Mouse (Mus musculus): ENCODE measurements at regions not wholly inside any gene's neighbourhood (a gene's known extent, or its start where the extent isn't known, plus 50 kb on each side); places are given as distances from the start of the nearest gene placed in this dataset.

GRCm38 (mm10) chr6:93230450-93230849, 287.2 kb upstream of the Adamts9 start:
- no peak for ATAC-seq (ENCODE audit: low FRiP score)
- WGBS, result 83% methylated on average over 5 of the region's 5 CpGs
- no peaks in the 10 kb centered on the region for H3K27me3 ChIP-seq
- no peak overlapping the region for H3K4me3 ChIP-seq
- H3K36me3 ChIP-seq, result no peaks in the 10 kb centered on the region
- H3K4me1 ChIP-seq (replicated peaks), result no peaks in the 10 kb centered on the region
- H3K27ac ChIP-seq, result no peak overlapping the region
- no peak overlapping the region for H3K4me2 ChIP-seq
- no peak overlapping the region for H3K9ac ChIP-seq
- no peaks in the 10 kb centered on the region for H3K9me3 ChIP-seq

GRCm38 (mm10) chr6:93229320-93229719, 286.0 kb upstream of the Adamts9 start:
- Histone ChIP-seq H3K9me3 (no peaks in the 10 kb centered on the region), H3K4me1 (replicated peaks) (peaks cover 3% of the 10 kb centered on the region; the same call in 1 of the 2 replicates), H3K4me3 (no peak overlapping the region), H3K4me2 (no peak overlapping the region), H3K27me3 (no peaks in the 10 kb centered on the region), H3K9ac (no peak overlapping the region), H3K27ac (no peak overlapping the region), H3K36me3 (no peaks in the 10 kb centered on the region)
- WGBS, result 89% methylated on average over 2 of the region's 2 CpGs
- no peak for ATAC-seq (ENCODE audit: low FRiP score)

- WGBS, result 18% methylated on average over 8 of the region's 8 CpGs
These were observed 280.6 kb upstream of the Adamts9 start for GRCm38 (mm10) chr6:93223610-93224550.

GRCm38 (mm10) chr6:93218015-93218593, 274.8 kb upstream of the Adamts9 start:
- H3K4me2 ChIP-seq, result no peak overlapping the region
- WGBS, result 81% methylated on average over 4 of the region's 4 CpGs
- no peak for ATAC-seq (ENCODE audit: low FRiP score)
- H3K9ac ChIP-seq, result no peak overlapping the region
- no peaks in the 10 kb centered on the region for H3K9me3 ChIP-seq
- no peak overlapping the region for H3K27ac ChIP-seq
- no peaks in the 10 kb centered on the region for H3K27me3 ChIP-seq
- H3K4me3 ChIP-seq, result no peak overlapping the region
- no peaks in the 10 kb centered on the region for H3K4me1 ChIP-seq (replicated peaks)
- no peaks in the 10 kb centered on the region for H3K36me3 ChIP-seq

More at GRCm38 (mm10) chr6:93223610-93224550, 280.6 kb upstream of the Adamts9 start:
- Histone ChIP-seq H3K4me2 (no peak overlapping the region), H3K27ac (peak overlapping the region; percentile 31), H3K9ac (no peak overlapping the region), H3K9me3 (no peaks in the 10 kb centered on the region), H3K36me3 (no peaks in the 10 kb centered on the region), H3K4me3 (no peak overlapping the region), H3K4me1 (replicated peaks) (peaks cover 14% of the 10 kb centered on the region), H3K27me3 (no peaks in the 10 kb centered on the region)
- peak; percentile 89 for ATAC-seq (ENCODE audit: low FRiP score)

GRCm38 (mm10) chr6:93200886-93201285, 257.6 kb upstream of the Adamts9 start:
- Histone ChIP-seq H3K4me3 (no peak overlapping the region), H3K4me1 (replicated peaks) (no peaks in the 10 kb centered on the region), H3K9ac (no peak overlapping the region), H3K9me3 (peaks cover 2% of the 10 kb centered on the region; the same call in 1 of the 2 replicates), H3K4me2 (no peak overlapping the region), H3K36me3 (no peaks in the 10 kb centered on the region), H3K27ac (no peak overlapping the region), H3K27me3 (no peaks in the 10 kb centered on the region)
- ATAC-seq (ENCODE audit: low FRiP score), result no peak
- 73% methylated on average over 1 of the region's 1 CpGs for WGBS

- H3K9me3 ChIP-seq, result no peaks in the 10 kb centered on the region
- H3K4me3 ChIP-seq, result no peak overlapping the region
- H3K27me3 ChIP-seq, result no peaks in the 10 kb centered on the region
- no peak overlapping the region for H3K9ac ChIP-seq
- 85% methylated on average over 6 of the region's 6 CpGs for WGBS
- no peak for ATAC-seq (ENCODE audit: low FRiP score)
- no peaks in the 10 kb centered on the region for H3K36me3 ChIP-seq
- no peak overlapping the region for H3K4me2 ChIP-seq
- H3K27ac ChIP-seq, result no peak overlapping the region
- H3K4me1 ChIP-seq (replicated peaks), result no peaks in the 10 kb centered on the region
These were observed 251.4 kb upstream of the Adamts9 start for GRCm38 (mm10) chr6:93194741-93195140.

GRCm38 (mm10) chr6:93192980-93193379, 249.7 kb upstream of the Adamts9 start:
- ATAC-seq (ENCODE audit: low FRiP score), result no peak
- Histone ChIP-seq H3K4me1 (replicated peaks) (no peaks in the 10 kb centered on the region), H3K9ac (no peak overlapping the region), H3K36me3 (no peaks in the 10 kb centered on the region), H3K27ac (no peak overlapping the region), H3K4me3 (no peak overlapping the region), H3K4me2 (no peak overlapping the region), H3K27me3 (no peaks in the 10 kb centered on the region), H3K9me3 (no peaks in the 10 kb centered on the region)
- 53% methylated on average over 2 of the region's 2 CpGs for WGBS

- Histone ChIP-seq H3K36me3 (no peaks in the 10 kb centered on the region), H3K4me3 (no peak overlapping the region), H3K27me3 (no peaks in the 10 kb centered on the region), H3K9me3 (no peaks in the 10 kb centered on the region), H3K9ac (no peak overlapping the region), H3K4me2 (no peak overlapping the region), H3K4me1 (replicated peaks) (no peaks in the 10 kb centered on the region), H3K27ac (no peak overlapping the region)
- ATAC-seq (ENCODE audit: low FRiP score), result no peak
- WGBS, result 93% methylated on average over 2 of the region's 2 CpGs
These were observed 247.7 kb upstream of the Adamts9 start for GRCm38 (mm10) chr6:93190986-93191385.

- no peak overlapping the region for H3K4me2 ChIP-seq
These were observed 225.2 kb upstream of the Adamts9 start for GRCm38 (mm10) chr6:93168526-93168925.

GRCm38 (mm10) chr6:93167281-93167680, 224.0 kb upstream of the Adamts9 start:
- WGBS, result 34% methylated on average over 7 of the region's 7 CpGs
- Histone ChIP-seq H3K9ac (no peak overlapping the region), H3K4me3 (no peak overlapping the region), H3K36me3 (no peaks in the 10 kb centered on the region), H3K9me3 (no peaks in the 10 kb centered on the region), H3K27ac (no peak overlapping the region), H3K27me3 (no peaks in the 10 kb centered on the region), H3K4me1 (replicated peaks) (no peaks in the 10 kb centered on the region), H3K4me2 (no peak overlapping the region)
- no peak for ATAC-seq (ENCODE audit: low FRiP score)

More at GRCm38 (mm10) chr6:93168526-93168925, 225.2 kb upstream of the Adamts9 start:
- H3K27ac ChIP-seq, result no peak overlapping the region
- no peaks in the 10 kb centered on the region for H3K4me1 ChIP-seq (replicated peaks)
- no peaks in the 10 kb centered on the region for H3K27me3 ChIP-seq
- H3K36me3 ChIP-seq, result no peaks in the 10 kb centered on the region
- no peaks in the 10 kb centered on the region for H3K9me3 ChIP-seq
- WGBS, result 87% methylated on average over 5 of the region's 5 CpGs
- ATAC-seq (ENCODE audit: low FRiP score), result no peak
- H3K4me3 ChIP-seq, result no peak overlapping the region
- H3K9ac ChIP-seq, result no peak overlapping the region

GRCm38 (mm10) chr6:93165942-93166341, 222.7 kb upstream of the Adamts9 start:
- H3K36me3 ChIP-seq, result no peaks in the 10 kb centered on the region
- WGBS, result 79% methylated on average over 4 of the region's 4 CpGs
- ATAC-seq (ENCODE audit: low FRiP score), result no peak
- no peaks in the 10 kb centered on the region for H3K27me3 ChIP-seq
- H3K4me2 ChIP-seq, result no peak overlapping the region
- no peak overlapping the region for H3K27ac ChIP-seq
- H3K9me3 ChIP-seq, result no peaks in the 10 kb centered on the region
- H3K9ac ChIP-seq, result no peak overlapping the region
- no peaks in the 10 kb centered on the region for H3K4me1 ChIP-seq (replicated peaks)
- no peak overlapping the region for H3K4me3 ChIP-seq

- H3K9me3 ChIP-seq, result no peaks in the 10 kb centered on the region
- H3K27me3 ChIP-seq, result no peaks in the 10 kb centered on the region
- H3K27ac ChIP-seq, result no peak overlapping the region
- no peaks in the 10 kb centered on the region for H3K4me1 ChIP-seq (replicated peaks)
- H3K36me3 ChIP-seq, result no peaks in the 10 kb centered on the region
- no peak overlapping the region for H3K9ac ChIP-seq
- no peak overlapping the region for H3K4me2 ChIP-seq
- no peak overlapping the region for H3K4me3 ChIP-seq
- ATAC-seq (ENCODE audit: low FRiP score), result no peak
- 82% methylated on average over 5 of the region's 5 CpGs for WGBS
These were observed 209.3 kb upstream of the Adamts9 start for GRCm38 (mm10) chr6:93152431-93153208.
